Mouse (Mus musculus): ENCODE measurements around the gene Olfr353. TPM values are rescaled to one million over a fixed set of nuclear protein-coding genes. Genes with fewer than 3 reads are reported as not detected.

Olfr353 gene
- not detected in 2 replicates for polyA plus RNA-seq (2016; fragmentation: Nextera tagmentation; extraction: Ambion mirVana)

- Histone ChIP-seq H3K27me3 (no peaks in the 10 kb centered on the region), H3K9ac (no peak within 1 kb of the TSS), H3K36me3 (replicated peaks) (no peaks in the 10 kb centered on the region), H3K4me1 (no peaks in the 10 kb centered on the region), H3K27ac (no peak within 1 kb of the TSS), H3K4me2 (no peak within 1 kb of the TSS), H3K9me3 (peaks cover 15% of the 10 kb centered on the region), H3K4me3 (replicated peaks) (no peak within 1 kb of the TSS)
- ATAC-seq (ENCODE audit: low FRiP score) = no peak
Measured at GRCm38 (mm10) chr2:36892836-36893235, at the start of gene Olfr353. Gene Olfr353, minus strand, starts transcription at chr2:36892936.

DNA sequence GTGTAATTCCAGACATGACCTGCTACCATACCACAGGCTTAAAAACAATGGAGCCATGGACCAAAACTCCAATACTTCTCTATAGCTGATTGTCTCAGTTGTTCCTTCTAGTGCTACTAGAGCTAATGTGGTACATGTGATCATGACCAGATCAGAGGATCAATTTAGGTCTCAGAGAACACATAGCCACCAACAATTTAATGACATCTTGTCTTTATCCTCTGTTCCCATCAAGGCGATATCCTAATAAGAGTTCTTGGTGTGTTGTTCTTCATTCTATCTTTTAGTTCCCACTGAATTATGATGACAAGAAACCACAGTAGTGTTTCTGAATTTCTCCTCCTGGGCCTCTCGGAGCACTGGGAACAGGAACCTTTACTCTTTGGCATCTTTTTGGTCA lies 44.1 kb upstream of the Olfr353 start, which contains the start of gene Olfr356:
Gene Olfr356 (plus strand): TSS at position 301 of the 400 bp plus-strand sequence.
- Histone ChIP-seq H3K27ac (no peak within 1 kb of the TSS), H3K27me3 (no peaks in the 10 kb centered on the region), H3K9me3 (peaks cover 23% of the 10 kb centered on the region), H3K4me2 (no peak within 1 kb of the TSS), H3K4me1 (no peaks in the 10 kb centered on the region), H3K9ac (no peak within 1 kb of the TSS), H3K4me3 (replicated peaks) (no peak within 1 kb of the TSS), H3K36me3 (replicated peaks) (no peaks in the 10 kb centered on the region)
- WGBS = 78% methylated on average over 2 of the region's 2 CpGs
- no peak for ATAC-seq (ENCODE audit: low FRiP score)

DNA sequence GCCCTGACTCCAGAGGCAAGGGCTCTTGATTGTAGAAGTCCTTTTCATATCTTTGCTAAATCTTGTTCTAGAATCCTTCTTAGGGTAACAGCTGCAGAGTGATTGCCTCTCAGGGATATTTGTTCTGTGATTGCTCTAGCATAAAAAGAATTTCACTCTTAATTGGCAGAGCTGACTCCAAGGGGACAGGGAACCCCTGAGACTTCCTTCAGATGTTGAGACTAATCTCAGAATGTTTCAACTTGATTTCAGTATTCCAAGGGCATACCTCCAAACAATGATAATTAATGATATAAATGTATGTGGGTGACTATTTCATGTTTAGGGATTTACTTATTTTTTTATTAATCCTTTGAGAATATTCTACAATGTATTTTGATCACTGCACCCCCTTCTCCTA lies 36.1 kb upstream of the Olfr353 start, which contains the start of gene Olfr355:
Gene Olfr355 (minus strand): TSS at position 101 of the 400 bp plus-strand sequence.
- H3K4me1 ChIP-seq = no peaks in the 10 kb centered on the region
- no peak within 1 kb of the TSS for H3K4me2 ChIP-seq
- no peak within 1 kb of the TSS for H3K27ac ChIP-seq
- H3K4me3 ChIP-seq (replicated peaks) = no peak within 1 kb of the TSS
- H3K9ac ChIP-seq = no peak within 1 kb of the TSS
- ATAC-seq (ENCODE audit: low FRiP score) = no peak
- H3K27me3 ChIP-seq = no peaks in the 10 kb centered on the region
- peaks cover 25% of the 10 kb centered on the region for H3K9me3 ChIP-seq
- no peaks in the 10 kb centered on the region for H3K36me3 ChIP-seq (replicated peaks)

DNA sequence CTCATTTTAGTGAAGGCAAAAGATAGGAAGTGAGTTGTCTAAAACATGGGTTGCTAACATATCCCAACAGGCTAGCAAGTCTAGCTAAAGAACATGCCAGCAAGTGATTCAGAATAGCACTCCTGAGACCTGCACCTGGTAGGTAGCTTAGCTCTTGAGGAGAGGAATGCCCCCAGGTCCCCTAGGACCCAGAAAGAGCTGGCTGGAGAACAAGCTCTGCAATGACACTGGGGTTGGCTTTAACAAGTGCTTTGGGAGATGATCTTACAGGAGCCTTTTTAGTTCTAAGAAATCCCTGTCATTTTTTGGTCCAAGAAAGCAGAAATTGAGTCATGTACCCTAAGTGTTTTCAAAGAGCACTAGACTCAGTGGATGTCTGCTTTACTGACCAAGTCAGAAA lies 12.6 kb upstream of the Olfr353 start, which contains the start of gene Olfr354:
Gene Olfr354 (plus strand): TSS at position 301 of the 400 bp plus-strand sequence.
- Histone ChIP-seq H3K9me3 (peaks cover 19% of the 10 kb centered on the region), H3K27ac (no peak within 1 kb of the TSS), H3K27me3 (no peaks in the 10 kb centered on the region), H3K4me3 (replicated peaks) (no peak within 1 kb of the TSS), H3K4me1 (no peaks in the 10 kb centered on the region), H3K36me3 (replicated peaks) (no peaks in the 10 kb centered on the region), H3K9ac (no peak within 1 kb of the TSS), H3K4me2 (no peak within 1 kb of the TSS)
- no peak for ATAC-seq (ENCODE audit: low FRiP score)

DNA sequence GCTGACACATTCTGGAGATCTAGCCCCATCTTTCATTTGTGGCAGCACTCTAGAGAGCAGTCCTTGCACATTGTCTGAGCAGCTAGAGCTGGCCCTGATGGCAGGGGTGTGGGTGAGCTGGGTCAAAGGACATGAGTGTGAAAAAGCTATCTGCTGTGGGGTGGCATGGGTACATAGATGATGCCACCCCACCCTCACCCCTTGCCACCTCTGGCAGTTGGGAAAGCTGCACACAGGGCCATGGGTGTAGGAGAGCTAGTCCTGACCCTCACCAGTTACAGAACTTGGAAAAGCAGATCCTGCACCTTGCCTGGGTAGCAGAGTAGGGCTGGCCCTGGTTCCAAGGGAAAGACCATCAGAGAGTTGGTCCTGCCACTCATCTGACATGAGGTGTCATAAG lies 4.4 kb upstream of the Olfr353 start:
- H3K4me3 ChIP-seq (replicated peaks) = no peak overlapping the region
- H3K27ac ChIP-seq = no peak overlapping the region
- no peak overlapping the region for H3K9ac ChIP-seq
- H3K9me3 ChIP-seq = peaks cover 25% of the 10 kb centered on the region
- no peaks in the 10 kb centered on the region for H3K36me3 ChIP-seq (replicated peaks)
- no peaks in the 10 kb centered on the region for H3K27me3 ChIP-seq
- ATAC-seq (ENCODE audit: low FRiP score) = no peak
- no peak overlapping the region for H3K4me2 ChIP-seq
- H3K4me1 ChIP-seq = no peaks in the 10 kb centered on the region

DNA sequence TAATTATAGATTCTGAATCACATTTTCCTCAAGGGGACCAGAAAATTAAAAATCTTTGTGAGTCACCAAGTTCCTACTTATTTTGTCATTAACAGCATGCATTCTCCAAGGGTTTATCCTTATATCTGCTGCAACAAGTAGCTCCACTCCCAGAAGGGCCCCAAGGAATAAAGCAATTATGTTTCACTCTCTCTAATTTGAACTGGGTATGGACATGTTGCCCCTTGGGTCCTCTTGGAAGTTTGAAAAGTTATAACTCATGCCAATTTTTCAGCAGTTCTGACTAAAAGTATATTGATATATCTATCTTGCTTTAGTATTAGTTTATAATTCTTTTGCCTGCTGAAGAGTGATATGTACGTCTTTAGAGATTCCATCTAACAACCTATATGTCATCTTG lies 24.6 kb downstream of the Olfr353 start, which contains the start of gene Olfr352:
Gene Olfr352 (plus strand): TSS at position 301 of the 400 bp plus-strand sequence.
- no peak within 1 kb of the TSS for H3K27ac ChIP-seq
- 74% methylated on average over 1 of the region's 1 CpGs for WGBS

GRCm38 (mm10) chr2:36862560-36862959 lies 30.2 kb downstream of the Olfr353 start, which contains the start of gene Olfr351:
Gene Olfr351, minus strand, starts transcription at chr2:36862660.
- Histone ChIP-seq H3K4me1 (no peaks in the 10 kb centered on the region), H3K9ac (no peak within 1 kb of the TSS), H3K27ac (no peak within 1 kb of the TSS), H3K27me3 (no peaks in the 10 kb centered on the region), H3K36me3 (replicated peaks) (no peaks in the 10 kb centered on the region), H3K4me3 (replicated peaks) (no peak within 1 kb of the TSS), H3K9me3 (peaks cover 21% of the 10 kb centered on the region), H3K4me2 (no peak within 1 kb of the TSS)
- ATAC-seq (ENCODE audit: low FRiP score) = no peak
- 89% methylated on average over 1 of the region's 1 CpGs for WGBS

More for the DNA sequence above, 24.6 kb downstream of the Olfr353 start, which contains the start of gene Olfr352:
- Histone ChIP-seq H3K4me2 (no peak within 1 kb of the TSS), H3K9ac (no peak within 1 kb of the TSS), H3K4me1 (no peaks in the 10 kb centered on the region), H3K9me3 (peaks cover 29% of the 10 kb centered on the region), H3K27me3 (no peaks in the 10 kb centered on the region), H3K4me3 (replicated peaks) (no peak within 1 kb of the TSS), H3K36me3 (replicated peaks) (no peaks in the 10 kb centered on the region)
- no peak for ATAC-seq (ENCODE audit: low FRiP score)

DNA sequence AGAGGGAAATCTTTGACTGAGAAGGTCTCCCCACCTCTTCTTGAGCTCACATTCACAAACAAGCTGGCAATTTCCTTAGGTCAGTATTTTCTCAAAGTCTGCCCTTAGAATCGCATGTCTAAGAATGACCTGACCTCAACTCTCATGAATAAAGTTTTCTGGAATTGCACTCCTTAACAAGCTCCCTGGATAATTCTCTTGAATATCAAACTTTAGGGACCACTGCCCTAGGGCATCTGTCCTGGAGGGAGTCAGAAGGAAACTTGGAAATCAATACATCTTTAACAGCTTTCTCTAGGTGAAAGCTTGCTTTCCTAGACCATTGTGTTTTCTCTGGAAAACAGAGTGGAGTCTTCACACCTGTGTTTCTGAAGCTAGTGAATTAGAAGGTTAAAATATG lies 46.7 kb downstream of the Olfr353 start, which contains the start of gene Olfr350:
Gene Olfr350 (plus strand): TSS at position 301 of the 400 bp plus-strand sequence.
- Histone ChIP-seq H3K27me3 (no peaks in the 10 kb centered on the region), H3K4me2 (no peak within 1 kb of the TSS), H3K4me1 (no peaks in the 10 kb centered on the region), H3K9ac (no peak within 1 kb of the TSS), H3K4me3 (replicated peaks) (no peak within 1 kb of the TSS), H3K27ac (no peak within 1 kb of the TSS), H3K9me3 (peaks cover 13% of the 10 kb centered on the region), H3K36me3 (replicated peaks) (no peaks in the 10 kb centered on the region)
- no peak for ATAC-seq (ENCODE audit: low FRiP score)
- 82% methylated on average over 1 of the region's 1 CpGs for WGBS

Other genes starting within 250 kb of the Olfr353 start
- gene Olfr346, start 207.1 kb downstream of the Olfr353 start, polyA plus RNA-seq (2016; fragmentation: Nextera tagmentation; extraction: Ambion mirVana) = not detected in 2 replicates
- not detected in 2 replicates for gene Olfr347, start 161.0 kb downstream of the Olfr353 start, polyA plus RNA-seq (2016; fragmentation: Nextera tagmentation; extraction: Ambion mirVana)
- not detected in 2 replicates for gene Olfr348, start 108.7 kb downstream of the Olfr353 start, polyA plus RNA-seq (2016; fragmentation: Nextera tagmentation; extraction: Ambion mirVana)
- gene Olfr50, start 102.4 kb downstream of the Olfr353 start, polyA plus RNA-seq (2016; fragmentation: Nextera tagmentation; extraction: Ambion mirVana) = not detected in 2 replicates
- not detected in 2 replicates for gene Olfr3, start 75.9 kb downstream of the Olfr353 start, polyA plus RNA-seq (2016; fragmentation: Nextera tagmentation; extraction: Ambion mirVana)
- gene Olfr350, start 46.6 kb downstream of the Olfr353 start, polyA plus RNA-seq (2016; fragmentation: Nextera tagmentation; extraction: Ambion mirVana) = not detected in 2 replicates
- not detected in 2 replicates for gene Olfr351, start 30.3 kb downstream of the Olfr353 start, polyA plus RNA-seq (2016; fragmentation: Nextera tagmentation; extraction: Ambion mirVana)
- not detected in 2 replicates for gene Olfr352, start 24.5 kb downstream of the Olfr353 start, polyA plus RNA-seq (2016; fragmentation: Nextera tagmentation; extraction: Ambion mirVana)
- not detected in 2 replicates for gene Olfr354, start 12.7 kb upstream of the Olfr353 start, polyA plus RNA-seq (2016; fragmentation: Nextera tagmentation; extraction: Ambion mirVana)
- not detected in 2 replicates for gene Olfr355, start 36.0 kb upstream of the Olfr353 start, polyA plus RNA-seq (2016; fragmentation: Nextera tagmentation; extraction: Ambion mirVana)
- not detected in 2 replicates for gene Olfr356, start 44.2 kb upstream of the Olfr353 start, polyA plus RNA-seq (2016; fragmentation: Nextera tagmentation; extraction: Ambion mirVana)
- gene Olfr357, start 100.9 kb upstream of the Olfr353 start, polyA plus RNA-seq (2016; fragmentation: Nextera tagmentation; extraction: Ambion mirVana) = not detected in 2 replicates
- gene Olfr358, start 116.4 kb upstream of the Olfr353 start, polyA plus RNA-seq (2016; fragmentation: Nextera tagmentation; extraction: Ambion mirVana) = not detected in 2 replicates
- gene Olfr360, start 172.8 kb upstream of the Olfr353 start, polyA plus RNA-seq (2016; fragmentation: Nextera tagmentation; extraction: Ambion mirVana) = not detected in 2 replicates
- not detected in 2 replicates for gene Olfr361, start 196.4 kb upstream of the Olfr353 start, polyA plus RNA-seq (2016; fragmentation: Nextera tagmentation; extraction: Ambion mirVana)
- not detected in 2 replicates for gene Olfr362, start 225.0 kb upstream of the Olfr353 start, polyA plus RNA-seq (2016; fragmentation: Nextera tagmentation; extraction: Ambion mirVana)
- not detected in 2 replicates for gene Olfr364-ps1, start 246.4 kb upstream of the Olfr353 start, polyA plus RNA-seq (2016; fragmentation: Nextera tagmentation; extraction: Ambion mirVana)

Measured in forebrain, embryonic 12.5 days (tissue).